Mouse (Mus musculus) forebrain, embryonic 14.5 days (tissue): ENCODE results near the gene Fgfr2. TPM values are rescaled to one million over a fixed set of nuclear protein-coding genes. Genes with fewer than 3 reads are reported as not detected.

Experiments used
- ATAC-seq: fragments of 200-750 bp; cut with Nextera tagmentation; 2 replicates; pipeline ENCODE4 v1.8.0; 2017; ENCODE audit warnings: mild to moderate bottlenecking, moderate library complexity
- DNase-seq: peaks from one replicate; pipeline ENCODE4 v3.0.0-alpha.2; 2015; ENCODE audit warnings: low spot score
- H3K27ac ChIP-seq: fragments of 300-500 bp; sonication (generic); 2 replicates; pipeline ENCODE4 v1.5.1; 2014; ENCODE audit warnings: low read depth, mild to moderate bottlenecking, control low read depth, low read length, moderate library complexity
- H3K27me3 ChIP-seq: fragments of 300-500 bp; sonication (generic); replicated peaks from 2 replicates; pipeline ENCODE4 v1.6.1; 2014; ENCODE audit warnings: low read length, control low read depth, mixed read lengths; ENCODE audit not compliant: control insufficient read depth, insufficient read depth
- H3K36me3 ChIP-seq: fragments of 300-500 bp; sonication (generic); 2 replicates; pipeline ENCODE4 v1.6.1; 2014; ENCODE audit warnings: low read length, control low read depth; ENCODE audit not compliant: control insufficient read depth, insufficient read depth
- H3K4me1 ChIP-seq: fragments of 300-500 bp; sonication (generic); 2 replicates; pipeline ENCODE4 v1.6.1; 2014; ENCODE audit warnings: antibody characterized with exemption, low read length, control low read depth; ENCODE audit not compliant: control insufficient read depth, insufficient read depth
- H3K4me2 ChIP-seq: fragments of 300-500 bp; sonication (generic); 2 replicates; pipeline ENCODE4 v1.6.1; 2014; ENCODE audit warnings: mild to moderate bottlenecking, control low read depth, low read length
- H3K4me3 ChIP-seq: fragments of 300-500 bp; sonication (generic); 2 replicates; pipeline ENCODE4 v1.5.1; 2014; ENCODE audit warnings: low read depth, low read length, control low read depth
- H3K9ac ChIP-seq: fragments of 300-500 bp; sonication (generic); 2 replicates; pipeline ENCODE4 v1.6.1; 2014; ENCODE audit warnings: mild to moderate bottlenecking, low read length, control low read depth, moderate library complexity
- H3K9me3 ChIP-seq: fragments of 300-500 bp; sonication (generic); replicated peaks from 2 replicates; pipeline ENCODE4 v1.6.1; 2016; ENCODE audit warnings: low read length, control low read depth, mixed read lengths; ENCODE audit not compliant: control insufficient read depth
- WGBS: fragments of 180-500 bp; shearing (Covaris S2); extraction: QIAGEN DNeasy Blood & Tissue Kit; methylation state at CpG from one replicate; pipeline ENCODE4 v1.1.7; 2014; 5-methylcytosine and 5-hydroxymethylcytosine counted together
- polyA plus RNA-seq: library from polyadenylated mRNA; unstranded; fragments of >200 nt; fragmentation: Nextera tagmentation; extraction: Ambion mirVana; gene quantifications from 2 replicates; pipeline ENCODE4 v1.2.1, GENCODE M21; 2014

The Fgfr2 gene
- polyA plus RNA-seq, 1 experiment from 2014 or later: 35.9 TPM

DNA sequence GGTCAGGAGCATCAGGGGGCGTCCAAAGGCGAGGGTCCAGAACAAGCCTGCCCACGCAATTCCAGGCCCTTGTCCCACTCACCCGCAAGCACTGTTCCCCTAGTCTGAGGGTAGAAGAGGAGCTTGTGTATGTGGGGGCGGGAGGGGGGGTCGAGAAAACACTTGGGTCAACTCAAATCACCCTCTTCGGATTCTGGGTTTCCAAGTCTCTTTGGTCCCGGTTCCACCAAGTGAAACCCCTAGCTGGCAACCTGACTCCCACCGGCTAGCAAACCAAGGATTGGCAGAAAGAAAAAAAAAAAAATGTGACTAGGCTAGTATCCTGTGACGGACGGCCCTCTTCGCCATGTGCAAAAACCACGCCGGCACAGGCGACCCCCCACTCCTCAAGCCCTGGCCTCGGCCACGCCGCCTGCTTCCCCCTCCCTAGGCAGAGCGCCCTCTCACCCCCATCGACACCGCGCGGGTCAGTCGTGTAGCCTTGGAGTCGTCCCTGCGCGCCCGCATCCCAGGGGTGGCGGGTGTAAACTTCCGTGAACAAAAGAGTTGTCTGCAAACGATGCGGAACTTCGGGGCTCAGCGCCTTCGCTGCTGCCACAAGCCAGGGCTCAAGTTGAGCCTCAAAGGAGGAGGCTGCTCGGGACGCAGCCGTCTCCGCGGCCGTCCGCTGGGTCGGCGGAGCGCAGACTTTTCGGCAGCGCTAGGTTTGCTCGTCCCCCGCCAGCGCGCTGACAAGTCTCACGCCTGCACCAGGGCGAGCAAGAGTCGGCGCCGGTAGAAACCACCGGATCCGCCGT, 310.3 kb downstream of the Fgfr2 start:
- DNase-seq (peak; percentile 60), ATAC-seq (peak; percentile 15)
- Histone ChIP-seq H3K27ac (peak overlapping the region; percentile 90), H3K27me3 (no peaks in the 10 kb centered on the region), H3K9ac (peak overlapping the region; percentile 89), H3K36me3 (no peaks in the 10 kb centered on the region), H3K4me1 (peaks cover 40% of the 10 kb centered on the region), H3K9me3 (no peaks in the 10 kb centered on the region), H3K4me2 (peak overlapping the region; percentile 78), H3K4me3 (peak overlapping the region; percentile 75)
- WGBS: under 1% methylated on average over 59 of the region's 59 CpGs

DNA sequence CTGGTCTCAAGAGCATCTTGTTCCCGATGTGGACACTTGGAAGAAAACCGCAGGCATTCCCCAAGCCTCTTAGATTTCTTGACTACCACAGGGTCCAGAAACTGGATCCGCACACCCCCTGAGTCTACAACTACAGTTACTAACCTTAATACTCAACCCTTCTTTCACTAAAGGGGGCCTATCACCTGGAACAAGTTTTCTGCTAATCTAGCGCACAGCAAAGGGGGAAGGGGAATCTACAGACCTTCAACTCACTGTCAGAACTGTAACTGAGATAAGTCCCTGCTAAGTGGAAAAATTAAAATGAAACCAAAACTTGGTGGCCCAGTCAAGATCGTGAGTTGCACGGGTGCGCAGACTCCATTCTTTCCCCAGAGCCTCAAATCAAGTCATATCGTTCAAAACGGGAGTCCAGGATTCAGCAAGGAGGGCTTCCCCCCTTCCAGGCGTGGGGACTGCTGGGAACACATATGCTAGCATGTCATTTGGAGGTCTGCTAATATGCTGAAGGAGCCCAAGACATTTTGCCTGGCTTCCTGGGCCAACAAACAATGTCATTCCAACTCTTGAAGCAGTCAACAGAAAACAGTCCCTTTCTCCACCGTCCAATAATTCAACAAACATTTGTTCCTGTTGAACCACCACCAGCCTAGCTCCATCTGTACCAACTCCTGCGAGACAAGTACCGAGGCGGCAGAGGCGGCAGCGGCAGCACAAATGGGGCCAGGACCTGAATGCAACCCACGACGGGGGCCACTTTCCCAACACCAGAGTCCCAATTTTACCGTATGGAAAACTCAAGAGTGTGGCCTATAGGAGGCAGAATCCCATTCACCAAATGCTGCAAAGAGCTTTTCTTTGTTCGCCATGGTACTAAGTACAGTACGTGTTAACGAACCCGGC, 311.2 kb downstream of the Fgfr2 start:
- Histone ChIP-seq H3K4me3 (peak overlapping the region; percentile 75), H3K27me3 (no peaks in the 10 kb centered on the region), H3K4me2 (peak overlapping the region; percentile 78), H3K9ac (peak overlapping the region; percentile 89), H3K36me3 (no peaks in the 10 kb centered on the region), H3K9me3 (no peaks in the 10 kb centered on the region), H3K27ac (peak overlapping the region; percentile 90), H3K4me1 (peaks cover 49% of the 10 kb centered on the region)
- WGBS: 8% methylated on average over 23 of the region's 23 CpGs
- ATAC-seq (no peak), DNase-seq (peak; percentile 69)

DNA sequence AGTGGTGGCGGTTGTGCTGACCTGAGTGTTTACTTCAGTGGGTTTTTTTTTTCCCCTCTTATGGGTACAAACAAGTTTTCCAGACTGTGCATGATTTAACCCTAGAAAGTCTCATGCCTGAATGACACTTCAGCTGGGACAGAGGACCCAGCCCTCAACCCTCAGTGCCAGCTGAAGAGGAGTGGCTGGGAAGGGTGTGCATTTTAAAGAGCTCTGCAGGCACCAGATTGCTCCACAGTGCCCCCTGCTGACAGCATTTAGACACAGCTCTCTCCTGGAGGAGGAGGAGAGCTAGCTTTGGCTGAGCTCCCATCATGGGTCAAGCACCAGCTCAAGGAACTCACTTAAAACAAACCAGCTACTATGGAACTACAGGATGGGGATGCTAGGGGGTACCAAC, 312.3 kb downstream of the Fgfr2 start:
- peaks cover 56% of the 10 kb centered on the region for H3K4me1 ChIP-seq
- DNase-seq (peak; percentile 93), ATAC-seq (peak; percentile 60)
- peak overlapping the region; percentile 90; the same call in 1 of the 2 replicates for H3K27ac ChIP-seq
- H3K4me3 ChIP-seq: peak overlapping the region; percentile 75
- H3K9ac ChIP-seq: peak overlapping the region; percentile 18; the same call in 1 of the 2 replicates
- no peaks in the 10 kb centered on the region for H3K36me3 ChIP-seq
- H3K9me3 ChIP-seq: no peaks in the 10 kb centered on the region
- 45% methylated on average over 1 of the region's 1 CpGs for WGBS
- peak overlapping the region; percentile 78 for H3K4me2 ChIP-seq
- H3K27me3 ChIP-seq: no peaks in the 10 kb centered on the region

DNA sequence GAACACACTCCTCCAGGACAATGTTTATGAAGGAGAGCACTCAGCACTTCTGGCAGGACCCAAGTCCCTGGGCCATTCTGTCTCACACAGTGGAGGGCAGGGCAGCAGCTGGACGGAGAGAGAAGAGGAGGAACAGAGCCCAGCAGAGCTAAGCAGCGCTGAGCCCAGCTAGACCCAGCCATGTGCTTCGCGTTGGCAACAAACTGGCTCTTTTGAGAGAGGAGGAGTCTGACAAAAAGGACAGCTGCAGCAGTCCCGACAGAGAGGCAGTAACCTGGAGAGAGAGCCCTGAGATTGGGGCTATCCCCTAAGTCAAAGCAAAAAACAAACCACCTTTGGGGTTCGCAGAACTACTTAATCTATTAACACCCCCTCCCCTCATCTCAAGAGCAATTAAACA, 312.8 kb downstream of the Fgfr2 start:
- Histone ChIP-seq H3K4me3 (peak overlapping the region; percentile 0; the same call in 1 of the 2 replicates), H3K4me2 (peak overlapping the region; percentile 78), H3K27ac (peak overlapping the region; percentile 61; the same call in 1 of the 2 replicates), H3K9ac (peak overlapping the region; percentile 18; the same call in 1 of the 2 replicates), H3K27me3 (no peaks in the 10 kb centered on the region), H3K4me1 (peaks cover 59% of the 10 kb centered on the region), H3K9me3 (no peaks in the 10 kb centered on the region), H3K36me3 (no peaks in the 10 kb centered on the region)
- ATAC-seq: peak; percentile 32; the same call in 1 of the 2 replicates
- peak; percentile 74 for DNase-seq
- 10% methylated on average over 6 of the region's 6 CpGs for WGBS

DNA sequence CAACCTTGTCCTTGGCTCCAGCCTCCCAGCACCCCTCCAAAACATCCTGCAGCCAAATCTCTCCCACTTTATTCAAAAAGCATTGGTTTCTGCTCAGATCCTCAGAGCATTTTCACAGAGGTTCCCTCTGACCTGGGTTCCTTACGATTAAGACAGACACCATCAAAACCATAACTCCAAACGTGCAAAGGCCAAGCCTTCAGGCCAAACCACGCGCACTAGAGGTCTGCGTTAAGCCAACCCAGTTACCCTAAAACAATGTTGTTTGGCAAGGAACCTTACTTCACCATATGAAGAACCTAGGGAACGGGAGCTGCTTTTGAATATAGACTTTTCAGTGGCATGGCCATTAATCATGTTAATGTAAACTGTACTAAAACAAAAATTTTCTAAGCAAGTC, 313.4 kb downstream of the Fgfr2 start:
- WGBS: 13% methylated on average over 6 of the region's 6 CpGs
- peak overlapping the region; percentile 88 for H3K27ac ChIP-seq
- H3K27me3 ChIP-seq: no peaks in the 10 kb centered on the region
- H3K4me2 ChIP-seq: peak overlapping the region; percentile 78
- H3K9ac ChIP-seq: peak overlapping the region; percentile 41
- no peaks in the 10 kb centered on the region for H3K36me3 ChIP-seq
- H3K4me3 ChIP-seq: no peak overlapping the region
- no peaks in the 10 kb centered on the region for H3K9me3 ChIP-seq
- peaks cover 59% of the 10 kb centered on the region for H3K4me1 ChIP-seq
- DNase-seq (no peak), ATAC-seq (no peak)

DNA sequence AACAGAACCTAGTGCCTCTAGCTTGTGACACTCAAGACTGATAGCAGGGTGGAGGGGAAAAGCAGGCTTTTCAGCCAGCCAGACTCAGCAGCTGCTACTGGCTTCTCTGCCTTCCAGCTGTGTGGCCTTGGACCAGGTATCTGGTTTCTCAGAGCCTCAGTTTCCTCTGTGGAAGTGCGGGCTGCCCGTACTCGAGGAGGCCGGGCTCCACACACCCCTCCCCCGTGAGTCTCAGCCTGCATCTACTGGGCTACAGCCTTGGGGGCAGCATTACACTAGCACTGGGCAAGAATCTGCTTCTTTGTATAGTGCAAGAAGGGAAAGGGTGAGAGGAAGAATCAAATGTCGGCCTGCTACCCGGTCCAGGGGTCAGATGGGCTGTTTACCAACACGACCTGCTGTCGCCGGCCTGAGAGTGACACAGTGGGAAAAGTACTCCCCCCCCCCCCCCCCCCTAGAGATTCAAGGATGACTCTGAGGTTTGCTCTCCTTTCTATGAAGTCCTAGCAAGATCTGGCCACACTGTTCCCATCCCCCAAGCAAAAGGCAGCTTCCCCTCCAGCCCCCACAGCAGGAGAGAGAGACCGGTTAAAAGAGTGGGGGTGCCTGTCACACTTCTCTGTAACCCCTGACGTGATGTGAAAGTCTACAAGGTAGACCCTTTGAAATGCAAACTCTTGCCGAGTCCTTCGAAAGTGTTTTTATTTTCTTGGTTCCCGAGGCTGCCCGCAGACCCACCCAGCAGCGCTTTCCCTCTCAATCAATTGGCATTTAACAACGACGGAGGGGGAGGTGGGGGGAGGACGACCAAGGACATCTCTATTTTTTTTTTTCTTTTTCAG, 314.1 kb downstream of the Fgfr2 start:
- peak overlapping the region; percentile 41 for H3K9ac ChIP-seq
- H3K27ac ChIP-seq: peak overlapping the region; percentile 88
- H3K36me3 ChIP-seq: no peaks in the 10 kb centered on the region
- H3K9me3 ChIP-seq: no peaks in the 10 kb centered on the region
- H3K4me3 ChIP-seq: no peak overlapping the region
- WGBS: 1% methylated on average over 20 of the region's 20 CpGs
- ATAC-seq (no peak), DNase-seq (peak; percentile 61)
- no peaks in the 10 kb centered on the region for H3K27me3 ChIP-seq
- peaks cover 59% of the 10 kb centered on the region for H3K4me1 ChIP-seq
- H3K4me2 ChIP-seq: peak overlapping the region; percentile 78

DNA sequence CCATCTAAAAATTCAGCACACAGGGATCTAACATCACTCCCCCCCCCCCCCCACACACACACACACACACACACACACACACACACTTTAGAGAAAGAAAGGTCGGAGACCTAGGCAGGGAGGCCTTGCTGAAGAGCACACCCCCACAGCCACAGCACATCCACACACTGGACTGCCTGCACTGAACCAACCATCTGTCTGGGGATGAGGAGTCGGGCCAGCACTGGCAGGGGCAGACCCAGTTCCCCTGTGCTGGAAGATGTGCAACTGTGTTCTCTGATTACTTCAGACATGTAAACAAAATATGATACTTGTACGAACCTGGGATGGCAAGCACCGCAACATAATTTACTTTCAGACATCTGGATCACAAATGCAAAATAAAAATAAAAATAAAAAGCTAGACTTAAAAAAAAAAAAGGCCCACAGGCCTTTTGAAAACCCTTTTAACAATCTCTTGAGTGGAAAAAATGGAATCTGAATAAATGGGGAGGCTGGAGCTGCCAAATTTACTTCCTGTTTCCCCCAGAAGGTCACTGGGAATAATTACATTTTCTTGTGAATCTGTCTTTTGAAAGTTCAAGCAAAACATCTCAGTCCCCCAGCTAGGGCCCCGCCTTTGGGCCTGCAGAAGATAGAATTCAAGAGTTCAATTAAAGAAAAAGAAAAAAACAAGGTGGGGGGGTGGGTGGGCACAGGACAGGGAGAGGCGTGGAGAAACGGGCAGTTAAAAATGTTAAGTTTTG, 314.9 kb downstream of the Fgfr2 start:
- ATAC-seq: no peak
- Histone ChIP-seq H3K9me3 (no peaks in the 10 kb centered on the region), H3K27ac (peak overlapping the region; percentile 88; the same call in 1 of the 2 replicates), H3K4me3 (no peak overlapping the region), H3K36me3 (no peaks in the 10 kb centered on the region), H3K27me3 (no peaks in the 10 kb centered on the region), H3K4me2 (peak overlapping the region; percentile 78), H3K9ac (peak overlapping the region; percentile 41), H3K4me1 (peaks cover 59% of the 10 kb centered on the region)
- 37% methylated on average over 7 of the region's 7 CpGs for WGBS
- peak; percentile 39 for DNase-seq
